Mouse (Mus musculus): ENCODE measurements around the gene Slc15a1. TPM values are rescaled to one million over a fixed set of nuclear protein-coding genes. Genes with fewer than 3 reads are reported as not detected.
"Not testable (repeated sequence)": the region's sequence is repeated elsewhere in the genome, so short reads cannot be mapped to it uniquely, and the experiment has no call there.

Gene Slc15a1
- polyA plus RNA-seq, 1 experiment from 2014 or later: not detected

GRCm38 (mm10) chr14:121422000-121422399, 83.1 kb downstream of the Slc15a1 start:
- no peaks in the 10 kb centered on the region for H3K4me1 ChIP-seq
- no peak overlapping the region for H3K27ac ChIP-seq (replicated peaks)
- H3K4me2 ChIP-seq (replicated peaks): no peak overlapping the region
- H3K27me3 ChIP-seq: no peaks in the 10 kb centered on the region
- no peak overlapping the region for H3K9ac ChIP-seq (replicated peaks)
- ATAC-seq (replicated peaks): no peak
- no peaks in the 10 kb centered on the region for H3K36me3 ChIP-seq
- no peaks in the 10 kb centered on the region for H3K9me3 ChIP-seq
- H3K4me3 ChIP-seq: no peak overlapping the region
- 97% methylated on average over 4 of the region's 4 CpGs for WGBS

- no peaks in the 10 kb centered on the region for H3K36me3 ChIP-seq
- H3K27ac ChIP-seq (replicated peaks): no peak overlapping the region
- 83% methylated on average over 5 of the region's 5 CpGs for WGBS
- no peak for ATAC-seq (replicated peaks)
- no peak overlapping the region for H3K9ac ChIP-seq (replicated peaks)
- H3K4me1 ChIP-seq: no peaks in the 10 kb centered on the region
- H3K4me3 ChIP-seq: no peak overlapping the region
- no peaks in the 10 kb centered on the region for H3K27me3 ChIP-seq
- H3K4me2 ChIP-seq (replicated peaks): no peak overlapping the region
- H3K9me3 ChIP-seq: no peaks in the 10 kb centered on the region
Measured at GRCm38 (mm10) chr14:121417594-121417993, 87.5 kb downstream of the Slc15a1 start.

GRCm38 (mm10) chr14:121416626-121417319, 88.3 kb downstream of the Slc15a1 start:
- H3K9ac ChIP-seq (replicated peaks): no peak overlapping the region
- no peak for ATAC-seq (replicated peaks)
- 92% methylated on average over 12 of the region's 12 CpGs for WGBS
- H3K9me3 ChIP-seq: no peaks in the 10 kb centered on the region
- H3K27ac ChIP-seq (replicated peaks): no peak overlapping the region
- no peak overlapping the region for H3K4me3 ChIP-seq
- H3K27me3 ChIP-seq: no peaks in the 10 kb centered on the region
- H3K36me3 ChIP-seq: no peaks in the 10 kb centered on the region
- H3K4me1 ChIP-seq: no peaks in the 10 kb centered on the region
- no peak overlapping the region for H3K4me2 ChIP-seq (replicated peaks)

GRCm38 (mm10) chr14:121414635-121415241, 90.3 kb downstream of the Slc15a1 start:
- no peak overlapping the region for H3K27ac ChIP-seq (replicated peaks)
- H3K9me3 ChIP-seq: no peaks in the 10 kb centered on the region
- no peak overlapping the region for H3K9ac ChIP-seq (replicated peaks)
- no peaks in the 10 kb centered on the region for H3K27me3 ChIP-seq
- WGBS: 83% methylated on average over 6 of the region's 6 CpGs
- no peak overlapping the region for H3K4me2 ChIP-seq (replicated peaks)
- no peaks in the 10 kb centered on the region for H3K36me3 ChIP-seq
- no peak for ATAC-seq (replicated peaks)
- H3K4me1 ChIP-seq: no peaks in the 10 kb centered on the region
- no peak overlapping the region for H3K4me3 ChIP-seq

DNA sequence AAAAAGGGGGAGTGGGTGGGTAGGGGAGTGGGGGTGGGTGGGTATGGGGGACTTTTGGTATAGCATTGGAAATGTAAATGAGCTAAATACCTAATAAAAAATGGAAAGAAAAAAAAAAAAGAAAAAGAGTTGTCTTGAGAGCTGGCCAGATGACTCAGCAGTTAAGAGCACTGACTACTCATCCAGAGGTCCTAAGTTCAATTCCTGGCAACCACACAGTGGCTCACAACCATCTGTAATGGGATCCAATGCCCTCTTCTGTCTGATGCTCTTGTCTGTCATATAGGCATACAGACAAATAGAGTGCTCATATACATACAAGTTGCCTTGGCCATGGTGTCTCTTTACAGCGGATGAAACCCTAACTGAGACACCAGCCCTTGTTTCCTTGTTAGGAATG, 91.3 kb downstream of the Slc15a1 start:
- not testable (repeated sequence) for ATAC-seq (replicated peaks); H3K36me3 ChIP-seq
- WGBS: 93% methylated on average over 1 of the region's 1 CpGs

More for the DNA sequence above, 91.3 kb downstream of the Slc15a1 start:
- H3K4me2 ChIP-seq (replicated peaks); H3K4me1 ChIP-seq; H3K27me3 ChIP-seq; H3K9me3 ChIP-seq; H3K9ac ChIP-seq (replicated peaks); H3K27ac ChIP-seq (replicated peaks); H3K4me3 ChIP-seq: not testable (repeated sequence)

Other genes starting within 250 kb of the Slc15a1 start
- 23.3 and 24.4 TPM in 2 replicates for gene Stk24, start 125.2 kb downstream of the Slc15a1 start, polyA plus RNA-seq (2015; fragmentation: Nextera tagmentation; extraction: Ambion mirVana)